Mouse (Mus musculus) urinary bladder, postnatal 10 days (tissue): ENCODE results near the gene Nlrp6.
"Not testable (repeated sequence)": the region's sequence is repeated elsewhere in the genome, so short reads cannot be mapped to it uniquely, and the experiment has no call there.

Experiments
- DNase-seq: peaks from one replicate; pipeline ENCODE4 v3.0.0; 2022; ENCODE audit warnings: low spot score

Nlrp6 gene

DNA sequence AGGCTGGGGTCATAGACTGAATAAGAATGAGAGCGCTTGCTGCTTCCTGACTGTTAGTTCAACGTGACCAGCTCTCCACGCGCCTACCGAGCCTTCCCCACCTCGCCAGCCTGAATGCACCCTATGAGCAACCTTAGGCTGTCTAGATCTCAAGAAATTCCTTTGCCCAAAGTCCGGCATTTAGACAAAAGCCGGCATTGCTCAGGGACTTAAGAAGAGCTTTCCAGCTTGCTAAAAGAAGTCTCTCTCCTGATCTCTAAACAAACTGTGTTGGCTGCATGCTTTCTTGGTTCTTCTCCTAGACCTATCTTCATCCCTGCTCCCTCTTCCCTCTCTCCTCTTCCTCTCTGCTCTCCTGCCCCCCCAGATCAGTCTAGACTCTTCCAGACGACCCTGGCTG is 54.2 kb downstream of the Nlrp6 start:
- DNase-seq = no peak

DNA sequence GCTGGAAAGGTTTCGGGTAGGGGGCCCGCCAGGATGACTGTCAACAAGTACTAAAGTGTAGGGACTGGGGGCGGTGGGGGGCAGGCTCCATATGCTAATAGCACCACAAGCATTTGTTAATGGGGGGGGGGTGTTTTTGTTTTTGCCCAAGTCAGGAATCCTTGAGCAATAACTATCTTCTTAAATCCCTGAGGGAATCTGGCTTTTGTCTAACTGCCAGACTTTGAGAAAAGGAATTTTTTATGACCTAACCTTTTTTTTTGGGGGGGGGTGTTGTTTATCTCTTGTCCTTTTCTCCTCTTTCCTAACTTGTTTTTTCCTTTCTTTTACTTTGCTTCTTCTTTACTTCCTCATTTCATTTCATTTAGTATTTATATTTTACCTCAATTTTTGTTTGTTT is 54.8 kb downstream of the Nlrp6 start:
- no peak for DNase-seq

DNA sequence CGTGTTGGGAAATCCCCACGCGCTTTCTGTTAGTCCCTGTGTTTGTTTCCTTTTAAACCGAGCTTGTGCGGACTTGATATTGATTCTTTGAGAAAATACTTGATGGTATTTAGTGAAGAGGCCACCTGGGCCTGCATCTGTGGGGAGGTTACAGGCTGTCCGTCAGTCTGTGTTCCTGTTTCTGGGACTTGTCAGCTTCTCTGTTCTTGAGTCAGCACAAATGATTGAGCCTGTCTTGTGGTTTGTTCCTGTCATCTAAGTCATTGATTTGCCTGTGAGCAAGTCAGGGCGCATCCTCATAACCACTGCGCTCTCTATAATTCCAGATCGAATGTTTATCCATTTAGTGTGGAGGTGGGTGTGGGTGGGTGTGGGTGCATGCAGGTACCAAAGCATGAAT is 56.0 kb downstream of the Nlrp6 start:
- not testable (repeated sequence) for DNase-seq
